Mouse (Mus musculus): ENCODE measurements at regions not wholly inside any gene's neighbourhood (a gene's known extent, or its start where the extent isn't known, plus 50 kb on each side); places are given as distances from the start of the nearest gene placed in this dataset.

DNA sequence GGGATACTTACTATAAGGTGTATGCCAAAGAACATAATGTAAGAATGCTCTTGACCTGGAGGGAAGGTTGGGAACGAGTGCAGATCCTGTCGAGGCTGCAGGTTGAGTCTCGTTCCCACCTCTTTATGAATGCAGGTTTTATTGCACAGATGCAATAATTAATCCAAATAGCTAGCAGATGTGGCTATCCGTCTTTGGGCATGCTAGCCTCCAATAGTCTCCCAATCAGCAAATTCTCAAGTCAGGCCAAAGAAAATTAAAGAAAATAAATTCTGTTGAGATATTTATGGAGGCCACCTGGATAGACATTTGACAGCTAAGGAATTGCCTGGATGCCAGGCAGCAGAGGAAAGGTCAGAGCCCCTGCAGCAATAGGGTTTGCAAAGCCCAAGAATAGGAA is 175.7 kb upstream of the Spag17 start:
- no peak for ATAC-seq (ENCODE audit: poor library complexity, severe bottlenecking)

GRCm38 (mm10) chr3:99716381-99716780 is 168.8 kb upstream of the Spag17 start:
- ATAC-seq (ENCODE audit: poor library complexity, severe bottlenecking) = no peak

DNA sequence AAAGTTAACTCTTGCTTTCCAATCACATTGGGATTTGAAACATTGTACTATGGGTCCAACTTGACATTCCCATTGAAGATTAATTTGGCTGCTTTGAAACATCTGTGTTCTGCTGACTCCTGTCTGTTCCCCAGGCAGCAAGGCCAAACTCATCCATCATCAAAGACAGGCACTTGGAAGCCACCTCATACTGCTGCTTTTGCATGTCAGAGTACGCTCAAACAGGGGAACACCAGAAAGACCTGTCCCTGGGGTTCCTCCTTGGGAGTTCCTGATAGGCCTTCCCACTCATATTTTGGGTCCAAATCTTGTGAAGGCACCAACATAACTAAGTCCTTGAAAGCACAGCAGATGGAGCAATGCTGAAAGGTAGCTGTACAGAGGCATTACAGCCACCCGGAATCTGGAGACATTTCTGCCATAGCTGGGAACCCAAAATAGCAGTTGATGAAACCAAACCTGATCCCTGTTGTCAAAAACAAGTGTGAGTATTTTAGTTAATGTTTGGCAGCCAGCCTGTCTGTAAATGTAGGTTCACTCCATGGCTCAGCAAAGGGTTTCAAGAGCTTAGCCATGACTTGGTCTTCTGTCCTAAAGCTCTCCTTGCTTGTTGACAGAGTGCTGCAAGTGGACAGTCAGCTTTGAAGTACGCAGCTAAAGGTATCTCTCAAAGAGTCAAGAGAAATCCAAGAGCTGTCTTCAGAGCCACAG is 147.0 kb upstream of the Spag17 start:
- ATAC-seq (ENCODE audit: poor library complexity, severe bottlenecking) = no peak

DNA sequence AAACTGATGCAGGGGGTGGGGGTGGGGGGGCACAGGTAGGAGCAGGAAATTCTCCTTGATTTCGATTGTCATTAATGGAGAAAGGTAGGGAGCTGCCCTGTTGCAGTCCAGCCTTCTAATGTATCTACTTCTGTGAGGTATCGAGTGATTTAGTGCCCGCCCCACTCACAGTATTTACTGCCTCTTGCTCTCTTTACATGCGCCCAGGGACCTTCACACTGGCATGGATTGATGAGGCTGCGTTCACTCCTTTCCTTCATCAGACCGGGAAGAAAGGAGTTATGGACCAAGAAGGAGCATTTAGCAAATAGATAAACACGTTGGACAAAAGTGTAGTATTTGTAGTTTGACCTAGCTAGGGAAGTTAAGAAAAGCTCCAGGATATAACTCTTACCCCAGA is 145.6 kb upstream of the Spag17 start:
- ATAC-seq (ENCODE audit: poor library complexity, severe bottlenecking) = no peak

DNA sequence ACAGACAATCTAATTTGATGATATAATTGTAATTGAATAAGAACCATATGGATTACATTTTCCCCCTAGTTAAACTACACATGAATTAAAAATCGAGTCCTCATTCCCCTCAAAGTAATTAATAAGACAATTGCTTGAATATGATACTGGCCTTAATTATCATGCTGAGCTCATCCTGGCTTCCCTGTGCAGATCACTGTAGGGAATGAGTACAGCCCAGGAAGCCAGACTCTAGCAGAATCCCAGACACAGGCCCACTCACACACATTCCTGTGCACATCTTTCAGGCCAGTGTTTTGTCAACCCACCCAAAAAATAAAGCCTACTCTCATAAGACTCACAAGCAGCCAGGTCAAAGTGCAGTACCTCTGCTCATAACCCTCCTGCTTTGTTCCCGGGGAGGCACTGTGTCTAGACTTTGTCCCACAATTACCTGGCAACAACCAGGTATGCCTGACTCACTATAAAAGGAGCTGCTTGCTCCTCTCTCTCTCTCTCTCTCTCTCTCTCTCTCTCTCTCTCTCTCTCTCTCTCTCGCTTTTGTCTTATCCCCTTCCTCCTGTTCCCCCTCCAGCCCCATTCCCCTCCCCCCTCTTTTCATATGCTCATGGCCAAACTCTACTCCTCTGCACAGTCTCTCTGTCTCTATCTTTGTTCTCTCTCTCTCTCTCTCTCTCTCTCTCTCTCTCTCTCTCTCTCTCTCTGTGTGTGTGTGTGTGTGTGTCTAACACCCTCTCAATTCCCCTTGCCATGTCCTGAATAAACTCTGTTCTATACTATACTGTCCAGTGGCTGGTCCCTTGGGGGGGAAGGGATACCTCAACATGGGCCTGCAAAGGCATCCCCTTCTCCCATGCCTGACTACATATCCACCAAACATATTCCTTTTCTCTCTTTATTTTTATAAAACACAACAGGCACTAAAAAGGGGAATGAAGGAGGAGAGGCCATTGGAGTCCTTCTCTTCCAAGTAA is 143.7 kb upstream of the Spag17 start:
- no peak for ATAC-seq (ENCODE audit: poor library complexity, severe bottlenecking)

- ATAC-seq (ENCODE audit: poor library complexity, severe bottlenecking) = no peak
Observed at GRCm38 (mm10) chr3:99749725-99750124, 135.5 kb upstream of the Spag17 start.

DNA sequence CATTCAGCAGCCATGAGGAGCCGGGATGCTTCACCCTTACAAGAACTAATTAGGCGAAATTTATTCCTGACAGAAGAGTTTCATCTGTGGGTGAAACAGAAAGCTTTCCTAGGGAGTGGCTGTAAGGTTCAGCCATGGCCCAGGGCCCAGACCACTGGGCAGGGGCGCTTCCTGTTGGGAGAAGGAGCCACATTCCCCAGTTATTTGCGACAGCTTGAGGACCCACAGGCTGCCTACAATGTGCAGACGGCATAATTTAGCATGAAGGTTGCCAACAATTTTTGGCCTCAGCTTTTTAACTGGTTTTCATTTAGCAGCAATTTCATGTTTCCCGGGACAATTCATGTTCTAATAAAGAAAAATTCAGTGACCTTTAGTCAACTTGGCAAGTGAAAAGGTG is 106.7 kb upstream of the Spag17 start:
- no peak for ATAC-seq (ENCODE audit: poor library complexity, severe bottlenecking)

DNA sequence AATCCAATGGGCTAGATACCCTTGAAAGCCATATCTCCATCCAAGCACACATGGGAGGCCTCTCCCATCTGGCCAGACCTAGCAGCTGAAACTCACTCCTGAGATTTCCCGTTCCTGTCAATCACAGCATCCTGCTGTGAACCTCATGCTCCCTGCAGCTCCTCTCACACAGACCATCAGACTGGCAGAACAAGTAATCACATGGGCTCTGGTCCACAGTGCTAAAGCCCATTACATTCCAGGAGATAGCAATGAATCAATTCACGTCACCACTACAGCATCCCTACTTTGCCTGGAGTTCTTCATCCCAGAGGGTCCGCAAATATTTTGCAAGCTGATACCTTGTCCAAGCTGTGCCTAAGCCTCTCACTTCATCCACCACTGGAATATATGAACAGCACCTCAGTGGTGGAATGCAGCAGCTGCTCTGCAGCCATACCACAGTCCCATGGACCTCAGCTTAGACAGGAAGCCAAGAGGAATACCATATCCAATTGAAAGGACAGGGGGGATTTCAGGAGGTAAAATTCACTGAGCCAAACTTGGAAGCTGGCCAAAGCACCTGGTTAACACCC is 99.2 kb upstream of the Spag17 start:
- ATAC-seq (ENCODE audit: poor library complexity, severe bottlenecking) = no peak

DNA sequence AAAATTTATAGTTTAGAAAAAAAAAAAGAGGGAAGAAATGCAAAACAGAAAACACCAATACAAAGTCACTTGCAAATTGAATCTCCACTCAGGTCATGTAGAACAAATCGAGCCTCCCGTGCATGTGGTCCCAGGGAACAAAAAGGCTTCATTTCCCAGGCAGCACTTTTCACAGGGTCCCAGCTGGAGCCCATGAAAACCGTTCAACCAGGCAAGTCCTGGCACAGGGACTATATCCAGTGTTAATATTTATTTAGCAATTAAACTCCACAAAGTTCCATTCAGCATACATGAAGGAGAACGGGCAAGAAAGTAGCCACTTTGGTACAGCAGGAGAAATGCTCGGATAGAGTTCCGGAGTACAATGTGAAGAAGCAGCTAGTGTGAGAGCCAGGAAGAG is 93.9 kb upstream of the Spag17 start:
- ATAC-seq (ENCODE audit: poor library complexity, severe bottlenecking) = no peak

DNA sequence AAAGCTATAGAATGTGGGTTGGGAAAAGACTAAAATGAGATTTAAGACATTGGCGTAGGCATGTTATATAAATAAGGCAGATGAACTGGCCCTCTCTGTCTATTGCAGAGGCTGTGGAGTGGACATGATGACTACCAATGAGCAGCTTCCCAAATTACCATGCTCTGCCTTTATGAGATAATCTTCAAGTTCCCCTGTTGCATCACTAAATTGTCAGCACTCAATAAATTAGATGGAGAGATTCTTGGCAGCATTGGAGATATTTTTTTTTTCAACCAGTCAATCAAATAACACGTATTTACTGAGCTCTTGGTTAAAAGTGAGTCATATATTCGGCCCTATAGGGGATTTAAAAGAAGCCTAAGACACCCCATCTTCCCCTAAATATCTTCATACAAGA is 91.6 kb upstream of the Spag17 start:
- ATAC-seq (ENCODE audit: poor library complexity, severe bottlenecking) = no peak

DNA sequence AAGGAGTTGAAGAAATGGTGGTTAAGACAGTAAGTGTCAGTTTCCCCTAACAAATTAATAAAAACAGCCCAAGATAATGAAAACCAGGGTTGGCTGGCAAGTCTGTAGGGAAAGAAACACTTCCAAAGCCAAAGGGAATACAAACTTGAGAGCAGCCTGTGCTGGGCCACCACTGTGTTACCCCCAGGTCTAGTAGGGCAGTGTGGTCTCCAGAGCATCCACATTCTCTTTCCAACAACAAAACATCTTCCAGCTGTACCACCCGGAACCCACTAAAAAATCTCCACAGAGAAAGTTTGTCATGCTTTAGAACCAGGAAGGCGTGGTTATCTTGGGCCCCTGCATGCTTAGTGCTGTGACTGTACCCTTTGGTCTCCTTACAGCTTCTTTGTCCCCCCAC is 89.4 kb upstream of the Spag17 start:
- no peak for ATAC-seq (ENCODE audit: poor library complexity, severe bottlenecking)

- no peak for ATAC-seq (ENCODE audit: poor library complexity, severe bottlenecking)
Observed at GRCm38 (mm10) chr3:99797791-99798190, 87.4 kb upstream of the Spag17 start.

GRCm38 (mm10) chr3:99810532-99810931 is 74.7 kb upstream of the Spag17 start:
- ATAC-seq (ENCODE audit: poor library complexity, severe bottlenecking) = no peak

DNA sequence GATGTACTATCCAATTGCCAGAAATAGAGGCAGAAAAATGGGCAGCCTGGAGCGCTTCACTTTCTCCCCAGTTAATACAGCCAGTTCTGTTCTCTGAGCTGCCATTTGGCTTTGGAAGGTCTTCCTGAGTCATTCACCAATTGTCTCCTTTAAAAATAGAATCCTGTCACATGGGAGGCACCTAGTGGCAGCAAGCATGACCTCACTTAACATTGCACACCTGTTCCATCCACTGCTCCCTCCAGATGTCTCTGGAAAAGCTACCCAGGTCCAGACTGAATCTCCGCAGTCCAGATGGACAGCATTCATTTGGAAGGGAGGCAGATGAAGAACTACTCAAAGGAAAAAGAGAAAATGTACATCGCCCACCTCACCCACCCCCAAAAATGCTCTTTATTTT is 73.9 kb upstream of the Spag17 start:
- no peak for ATAC-seq (ENCODE audit: poor library complexity, severe bottlenecking)

DNA sequence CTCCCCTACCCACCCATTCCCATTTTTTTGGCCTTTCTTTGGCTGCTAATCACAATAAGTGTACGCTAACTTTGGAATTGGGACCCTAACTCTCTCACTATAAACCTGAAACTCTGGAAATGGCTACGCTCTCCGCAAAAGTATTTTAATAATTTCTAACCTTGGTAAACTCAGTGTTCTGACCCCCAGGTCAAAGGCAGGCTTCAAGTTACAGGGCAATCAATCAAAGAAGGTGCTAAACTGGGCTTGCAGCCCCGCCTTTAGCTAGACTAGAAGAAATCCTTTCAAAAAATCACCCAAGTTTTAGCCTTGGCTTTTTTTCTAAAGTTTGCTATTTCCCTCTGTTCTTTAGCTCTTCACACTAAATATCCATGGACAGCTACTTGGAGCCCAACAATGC is 72.4 kb upstream of the Spag17 start:
- ATAC-seq (ENCODE audit: poor library complexity, severe bottlenecking) = no peak

- ATAC-seq (ENCODE audit: poor library complexity, severe bottlenecking) = no peak
Observed at GRCm38 (mm10) chr3:99815115-99815514, 70.1 kb upstream of the Spag17 start.

GRCm38 (mm10) chr3:99817965-99818364 is 67.2 kb upstream of the Spag17 start:
- ATAC-seq (ENCODE audit: poor library complexity, severe bottlenecking) = no peak

DNA sequence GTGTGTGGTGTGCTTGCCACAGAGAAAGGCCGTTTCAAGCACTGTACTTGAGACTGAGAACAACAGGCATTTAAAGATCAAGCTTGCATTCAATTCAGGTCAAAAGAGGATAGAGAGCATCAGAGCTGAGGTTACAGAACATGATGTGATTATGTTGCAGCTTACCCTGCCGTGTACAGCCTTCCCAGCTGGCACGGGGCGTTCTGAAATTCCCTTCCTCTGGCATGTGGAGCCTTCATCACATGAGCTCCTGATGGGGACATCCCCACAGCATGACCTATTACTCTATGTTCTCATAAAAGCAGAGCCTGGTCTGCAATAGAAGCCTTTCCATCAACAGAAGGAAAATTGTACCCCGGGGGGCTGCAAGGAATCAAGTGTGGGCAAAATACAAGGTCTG is 62.5 kb upstream of the Spag17 start:
- ATAC-seq (ENCODE audit: poor library complexity, severe bottlenecking) = no peak

- no peak for ATAC-seq (ENCODE audit: poor library complexity, severe bottlenecking)
Observed at GRCm38 (mm10) chr3:99823256-99823655, 62.0 kb upstream of the Spag17 start.
